Mouse (Mus musculus): ENCODE data around the gene Oaz2.

- TF ChIP-seq HCFC1 (IDR thresholded peaks at IDR 0.05; ENCODE audit: borderline replicate concordance, insufficient read depth, low read length) = no peak
- no peak for TF ChIP-seq ZNF384 (IDR thresholded peaks at IDR 0.05; ENCODE audit: low read depth, low read length)
Observed at GRCm38 (mm10) chr9:65675461-65676357, 7.9 kb downstream of the Oaz2 start.
